Comparison of ENCODE assay signal across 8 mouse cellular contexts in the genomic region with DNA sequence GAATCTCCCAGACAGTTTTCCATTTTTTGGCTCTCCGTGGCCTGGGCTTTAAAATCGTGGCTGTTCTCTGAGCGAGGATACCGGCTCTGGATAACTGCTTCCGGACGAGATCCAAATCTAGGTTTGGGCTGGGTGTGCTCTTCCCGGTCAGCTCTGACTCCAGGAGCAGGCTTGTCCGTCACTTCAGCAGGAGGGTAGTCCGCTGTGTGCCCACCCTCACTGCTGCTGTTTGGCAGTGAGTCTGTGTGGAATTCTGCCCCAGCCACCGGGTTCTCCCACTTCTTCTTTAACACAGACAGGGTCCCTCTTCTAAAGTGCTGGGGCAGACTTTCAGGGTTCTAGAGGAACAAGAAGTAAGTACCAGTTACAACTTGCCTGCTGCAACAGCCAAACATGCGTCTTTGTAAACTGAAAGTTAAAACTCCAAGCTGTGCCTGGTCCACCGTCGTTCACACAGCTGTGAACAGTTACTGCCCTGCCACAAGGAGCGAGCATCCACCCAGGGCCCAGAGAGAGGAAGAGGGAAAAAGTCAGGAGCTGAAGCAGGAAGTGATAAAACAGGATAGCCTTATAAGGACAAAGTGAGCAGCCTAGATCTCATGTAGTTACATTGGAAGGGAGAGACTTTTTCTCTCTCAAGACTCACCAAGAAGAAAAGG. TPM values are rescaled to one million over a fixed set of nuclear protein-coding genes. Genes with fewer than 3 reads are reported as not detected.
A peak's percentile ranks its signal among the peaks of the same experiment; 100 is the strongest.
DNase-seq lines count a peak whose midpoint lies in the region; ATAC-seq and TF ChIP-seq lines count a peak whose summit lies in the region.

No protein-coding gene starts in this region.

- DNase-seq in spleen, adult 2 months (ENCODE audit: low read depth in 1 of 2, low spot score in 2 of 2): no peak
- no peak for DNase-seq in spleen, postnatal 4 days (ENCODE audit: low spot score in 2 of 2)
- peak; percentile 57 for DNase-seq in gastrocnemius, postnatal 10 days
- peak; percentile 46 for DNase-seq in hindlimb bud, embryonic 11.5 days (ENCODE audit: extremely low spot score, low read depth, low spot score)
- peak; percentile 83 for DNase-seq in lung, embryonic 14.5 days
- peak; percentile 69 for DNase-seq in skeletal muscle tissue, adult 2 months (ENCODE audit: low read depth, low spot score)

- peak overlapping the region; percentile 65 for H3K4me2 ChIP-seq in lung, embryonic 14.5 days

- H3K4me1 ChIP-seq in spleen, adult 2 months (ENCODE audit: control insufficient read depth, insufficient read depth, insufficient read length): no peaks in the 10 kb centered on the region
- no peaks in the 10 kb centered on the region for H3K4me1 ChIP-seq in lung, embryonic 14.5 days (ENCODE audit: insufficient read depth)

- TF ChIP-seq POLR2A in spleen, adult 2 months (IDR thresholded peaks at IDR 0.05; ENCODE audit: low read depth, low read length): peak; percentile 41; the same call in 1 of the 2 replicates

- H3K9ac ChIP-seq in lung, embryonic 14.5 days: peak overlapping the region; percentile 66

- H3K27ac ChIP-seq in spleen, adult 2 months (ENCODE audit: insufficient read depth, low read length): peak overlapping the region; percentile 72
- H3K27ac ChIP-seq in lung, embryonic 14.5 days (ENCODE audit: low read depth): peak overlapping the region; percentile 91

- WGBS in spleen, adult 2 months: 54% methylated on average over 14 of the region's 14 CpGs
- 26% methylated on average over 14 of the region's 14 CpGs for WGBS in lung, embryonic 14.5 days

- ATAC-seq in lung, embryonic 14.5 days (ENCODE audit: insufficient read depth): peak; percentile 80
- ATAC-seq in cerebellum, adult (ENCODE audit: insufficient number of reproducible peaks, low FRiP score, low TSS enrichment): no peak
- no peak for ATAC-seq in erythroid progenitor cell, adult 5-6 weeks (replicated peaks; ENCODE audit: low FRiP score, poor library complexity, severe bottlenecking)

- no peaks in the 10 kb centered on the region for H3K27me3 ChIP-seq in spleen, adult 2 months (ENCODE audit: control insufficient read depth, insufficient read depth, low read length)
- H3K27me3 ChIP-seq in lung, embryonic 14.5 days (ENCODE audit: insufficient read depth, low read length): no peaks in the 10 kb centered on the region

- H3K36me3 ChIP-seq in spleen, adult 2 months (ENCODE audit: control insufficient read depth, insufficient read depth, low read length): no peaks in the 10 kb centered on the region
- H3K36me3 ChIP-seq in lung, embryonic 14.5 days (ENCODE audit: insufficient read depth): peaks cover 12% of the 10 kb centered on the region; the same call in 1 of the 2 replicates

- no peaks in the 10 kb centered on the region for H3K9me3 ChIP-seq in lung, embryonic 14.5 days (ENCODE audit: low read depth, low read length)

- no peak for TF ChIP-seq CTCF in spleen, adult 2 months (IDR thresholded peaks at IDR 0.05; ENCODE audit: extremely low read depth, insufficient read depth, insufficient read length, insufficient replicate concordance)
- TF ChIP-seq CTCF in lung, embryonic 14.5 days (IDR thresholded peaks at IDR 0.05; ENCODE audit: low read depth): peak; percentile 20; the same call in 1 of the 2 replicates

- peak overlapping the region; percentile 55 for H3K4me3 ChIP-seq in spleen, adult 2 months (ENCODE audit: extremely low read depth, insufficient read depth, insufficient read length)
- H3K4me3 ChIP-seq in lung, embryonic 14.5 days (ENCODE audit: low read depth, low read length): peak overlapping the region; percentile 51

RNA-seq across cellular contexts. Expression of a gene that starts 47.1 kb away (rescaled TPM):
- 27.2 and 30.0 TPM in 2 replicates for polyA plus RNA-seq in spleen, adult 2 months (2012; rRNA removed)
- 10 to 100 TPM; 16.0 to 17.5 TPM for total RNA-seq in gastrocnemius, postnatal 10 days (2021)
- 76.6 and 78.8 TPM in 2 replicates for polyA plus RNA-seq in lung, embryonic 14.5 days (2014; fragmentation: Nextera tagmentation; extraction: Ambion mirVana)
- total RNA-seq in erythroid progenitor cell, adult 5-6 weeks (2015; ENCODE audit: low replicate concordance): 9.4 and 19.7 TPM in 2 replicates
- total RNA-seq in erythroid progenitor cell, adult 5-6 weeks (2017; ENCODE audit: low replicate concordance): 3.3 and 7.6 TPM in 2 replicates

RNA-seq across cellular contexts. Expression of a gene that starts 55.5 kb away (rescaled TPM):
- 7.7 and 7.8 TPM in 2 replicates for polyA plus RNA-seq in spleen, adult 2 months (2012; rRNA removed)
- total RNA-seq in gastrocnemius, postnatal 10 days (2021): 10 to 100 TPM; 30.4 to 41.9 TPM
- polyA plus RNA-seq in lung, embryonic 14.5 days (2014; fragmentation: Nextera tagmentation; extraction: Ambion mirVana): 41.1 and 42.8 TPM in 2 replicates
- 3.2 and 6.7 TPM in 2 replicates for total RNA-seq in erythroid progenitor cell, adult 5-6 weeks (2015; ENCODE audit: low replicate concordance)
- 2.1 and 5.3 TPM in 2 replicates for total RNA-seq in erythroid progenitor cell, adult 5-6 weeks (2017; ENCODE audit: low replicate concordance)

Comparison
In these comparisons a context has a peak if more than half of its experiments do, and no peak if none do; other contexts are left out.
1. DNase-seq: peak in gastrocnemius, postnatal 10 days (single experiment), hindlimb bud, embryonic 11.5 days (single experiment), lung, embryonic 14.5 days (single experiment) and skeletal muscle tissue, adult 2 months (single experiment); none in spleen, adult 2 months (0 of 2) and spleen, postnatal 4 days (0 of 2).
2. RNA of a gene that starts 55.5 kb away (total RNA-seq): 30.4 to 41.9 TPM in gastrocnemius, postnatal 10 days; 2.1 to 6.7 TPM in erythroid progenitor cell, adult 5-6 weeks; every median in the first group is over 4 times any median in the second.